Mouse (Mus musculus) midbrain, embryonic 15.5 days (tissue): Measurements from ENCODE around the gene Klkb1. TPM values are rescaled to one million over a fixed set of nuclear protein-coding genes. Genes with fewer than 3 reads are reported as not detected.
"Not testable (repeated sequence)": the region's sequence is repeated elsewhere in the genome, so short reads cannot be mapped to it uniquely, and the experiment has no call there.

Experiments
- ATAC-seq: fragments of 200-750 bp; cut with Nextera tagmentation; replicated peaks from 2 replicates; pipeline ENCODE4 v1.8.0; 2017; ENCODE audit warnings: moderate TSS enrichment
- H3K27ac ChIP-seq: fragments of 300-500 bp; sonication (generic); 2 replicates; pipeline ENCODE4 v1.5.1; 2015; ENCODE audit warnings: mild to moderate bottlenecking, inconsistent platforms
- H3K27me3 ChIP-seq: fragments of 300-500 bp; sonication (generic); replicated peaks from 2 replicates; pipeline ENCODE4 v1.6.1; 2015; ENCODE audit warnings: inconsistent platforms
- H3K36me3 ChIP-seq: fragments of 300-500 bp; sonication (generic); replicated peaks from 2 replicates; pipeline ENCODE4 v1.6.1; 2015; ENCODE audit warnings: inconsistent platforms
- H3K4me1 ChIP-seq: fragments of 300-500 bp; sonication (generic); 2 replicates; pipeline ENCODE4 v1.6.1; 2015; ENCODE audit warnings: inconsistent platforms
- H3K4me2 ChIP-seq: fragments of 300-500 bp; sonication (generic); 2 replicates; pipeline ENCODE4 v1.6.1; 2015; ENCODE audit warnings: inconsistent platforms, mild to moderate bottlenecking, moderate library complexity
- H3K4me3 ChIP-seq: fragments of 300-500 bp; sonication (generic); 2 replicates; pipeline ENCODE4 v1.5.1; 2015; ENCODE audit warnings: mild to moderate bottlenecking, inconsistent platforms
- H3K9ac ChIP-seq: fragments of 300-500 bp; sonication (generic); 2 replicates; pipeline ENCODE4 v1.6.1; 2015; ENCODE audit warnings: mild to moderate bottlenecking, inconsistent platforms
- H3K9me3 ChIP-seq: fragments of 300-500 bp; sonication (generic); 2 replicates; pipeline ENCODE4 v1.6.1; 2016; ENCODE audit warnings: inconsistent platforms
- WGBS: fragments of 180-500 bp; shearing (Covaris S2); methylation state at CpG from one replicate; pipeline ENCODE4 v1.1.7; 2015; ENCODE audit warnings: mixed read lengths; 5-methylcytosine and 5-hydroxymethylcytosine counted together
- polyA plus RNA-seq: library from polyadenylated mRNA; unstranded; fragments of >200 nt; fragmentation: Nextera tagmentation; extraction: Ambion mirVana; gene quantifications from 2 replicates; pipeline ENCODE4 v1.2.1, GENCODE M21; 2015

The Klkb1 gene
- 0.03 TPM in 1 of 2 replicates, not detected in the other for polyA plus RNA-seq

GRCm38 (mm10) chr8:45294687-45295086, at the start of gene Klkb1:
Gene Klkb1, minus strand, starts transcription at chr8:45294859.
- H3K4me3 ChIP-seq: no peak within 1 kb of the TSS
- no peak within 1 kb of the TSS for H3K4me2 ChIP-seq
- no peaks in the 10 kb centered on the region for H3K36me3 ChIP-seq
- whole genome bisulfite sequencing: 92% methylated on average over 7 of the region's 7 CpGs
- H3K9me3 ChIP-seq: no peaks in the 10 kb centered on the region
- no peaks in the 10 kb centered on the region for H3K27me3 ChIP-seq
- no peak within 1 kb of the TSS for H3K9ac ChIP-seq
- H3K27ac ChIP-seq: no peak within 1 kb of the TSS
- no peak for ATAC-seq
- H3K4me1 ChIP-seq: no peaks in the 10 kb centered on the region

GRCm38 (mm10) chr8:45344298-45344697, 49.6 kb upstream of the Klkb1 start:
- H3K9ac ChIP-seq: no peak overlapping the region
- no peaks in the 10 kb centered on the region for H3K9me3 ChIP-seq
- no peak overlapping the region for H3K4me3 ChIP-seq
- no peak for ATAC-seq
- no peaks in the 10 kb centered on the region for H3K27me3 ChIP-seq
- H3K4me1 ChIP-seq: no peaks in the 10 kb centered on the region
- H3K4me2 ChIP-seq: no peak overlapping the region
- no peaks in the 10 kb centered on the region for H3K36me3 ChIP-seq
- 93% methylated on average over 8 of the region's 8 CpGs for WGBS
- no peak overlapping the region for H3K27ac ChIP-seq

GRCm38 (mm10) chr8:45341630-45342628, 47.3 kb upstream of the Klkb1 start:
- H3K9ac ChIP-seq: no peak overlapping the region
- no peaks in the 10 kb centered on the region for H3K27me3 ChIP-seq
- no peaks in the 10 kb centered on the region for H3K4me1 ChIP-seq
- no peaks in the 10 kb centered on the region for H3K9me3 ChIP-seq
- ATAC-seq: no peak
- H3K27ac ChIP-seq: no peak overlapping the region
- H3K4me3 ChIP-seq: no peak overlapping the region
- H3K4me2 ChIP-seq: no peak overlapping the region
- no peaks in the 10 kb centered on the region for H3K36me3 ChIP-seq
- WGBS: 85% methylated on average over 12 of the region's 12 CpGs

- WGBS: 2% methylated on average over 8 of the region's 8 CpGs
- ATAC-seq: peak; percentile 57; the same call in 1 of the 2 replicates
Measured at GRCm38 (mm10) chr8:45333493-45333892, 38.8 kb upstream of the Klkb1 start.

GRCm38 (mm10) chr8:45332685-45333409, 38.2 kb upstream of the Klkb1 start, which contains the start of gene Cyp4v3:
Gene Cyp4v3, minus strand, starts transcription at chr8:45333216.
- Histone ChIP-seq H3K4me1 (peaks cover 4% of the 10 kb centered on the region), H3K4me3 (peak within 1 kb of the TSS; percentile 54), H3K9ac (peak within 1 kb of the TSS; percentile 37), H3K9me3 (no peaks in the 10 kb centered on the region), H3K27me3 (0 out of 2 replicates have a peak, but pooled peaks cover 8% of the 10 kb centered on the region), H3K27ac (no peak within 1 kb of the TSS), H3K4me2 (peak within 1 kb of the TSS; percentile 80), H3K36me3 (no peaks in the 10 kb centered on the region)
- peak; percentile 68 for ATAC-seq
- under 1% methylated on average over 44 of the region's 44 CpGs for WGBS

More at GRCm38 (mm10) chr8:45333493-45333892, 38.8 kb upstream of the Klkb1 start:
- Histone ChIP-seq H3K4me2 (peak overlapping the region; percentile 80), H3K27ac (no peak overlapping the region), H3K9ac (no peak overlapping the region), H3K4me3 (peak overlapping the region; percentile 54), H3K27me3 (0 out of 2 replicates have a peak, but pooled peaks cover 8% of the 10 kb centered on the region), H3K36me3 (no peaks in the 10 kb centered on the region), H3K4me1 (peaks cover 4% of the 10 kb centered on the region), H3K9me3 (no peaks in the 10 kb centered on the region)

GRCm38 (mm10) chr8:45330856-45331255, 36.2 kb upstream of the Klkb1 start:
- no peak overlapping the region for H3K27ac ChIP-seq
- H3K4me2 ChIP-seq: no peak overlapping the region
- peaks cover 4% of the 10 kb centered on the region for H3K4me1 ChIP-seq
- no peak overlapping the region for H3K9ac ChIP-seq
- 0 out of 2 replicates have a peak, but pooled peaks cover 8% of the 10 kb centered on the region for H3K27me3 ChIP-seq
- no peak overlapping the region for H3K4me3 ChIP-seq
- ATAC-seq: no peak
- H3K36me3 ChIP-seq: no peaks in the 10 kb centered on the region
- H3K9me3 ChIP-seq: no peaks in the 10 kb centered on the region
- WGBS: 76% methylated on average over 3 of the region's 3 CpGs

- Histone ChIP-seq H3K4me2 (no peak overlapping the region), H3K9me3 (no peaks in the 10 kb centered on the region), H3K9ac (no peak overlapping the region), H3K4me3 (no peak overlapping the region), H3K36me3 (no peaks in the 10 kb centered on the region), H3K27ac (no peak overlapping the region), H3K4me1 (peaks cover 4% of the 10 kb centered on the region), H3K27me3 (0 out of 2 replicates have a peak, but pooled peaks cover 8% of the 10 kb centered on the region)
- WGBS: 92% methylated on average over 6 of the region's 6 CpGs
- no peak for ATAC-seq
Measured at GRCm38 (mm10) chr8:45329206-45329980, 34.7 kb upstream of the Klkb1 start.

- not testable (repeated sequence) for H3K9ac ChIP-seq, H3K4me3 ChIP-seq, H3K27me3 ChIP-seq, H3K27ac ChIP-seq, H3K4me1 ChIP-seq, H3K9me3 ChIP-seq, ATAC-seq, H3K4me2 ChIP-seq, H3K36me3 ChIP-seq
Measured at GRCm38 (mm10) chr8:45327076-45327475, 32.4 kb upstream of the Klkb1 start.

- H3K4me3 ChIP-seq: no peak overlapping the region
Measured at GRCm38 (mm10) chr8:45324151-45324550, 29.5 kb upstream of the Klkb1 start.

GRCm38 (mm10) chr8:45321365-45321764, 26.7 kb upstream of the Klkb1 start:
- H3K27me3 ChIP-seq: no peaks in the 10 kb centered on the region
- no peaks in the 10 kb centered on the region for H3K36me3 ChIP-seq
- no peak overlapping the region for H3K4me3 ChIP-seq
- WGBS: 88% methylated on average over 2 of the region's 2 CpGs
- no peak overlapping the region for H3K4me2 ChIP-seq
- ATAC-seq: no peak
- no peak overlapping the region for H3K9ac ChIP-seq
- H3K4me1 ChIP-seq: no peaks in the 10 kb centered on the region
- H3K27ac ChIP-seq: no peak overlapping the region
- no peaks in the 10 kb centered on the region for H3K9me3 ChIP-seq

More at GRCm38 (mm10) chr8:45324151-45324550, 29.5 kb upstream of the Klkb1 start:
- Histone ChIP-seq H3K27me3 (no peaks in the 10 kb centered on the region), H3K4me1 (no peaks in the 10 kb centered on the region), H3K4me2 (no peak overlapping the region), H3K36me3 (no peaks in the 10 kb centered on the region), H3K27ac (no peak overlapping the region), H3K9me3 (no peaks in the 10 kb centered on the region), H3K9ac (no peak overlapping the region)
- no peak for ATAC-seq
- WGBS: 87% methylated on average over 4 of the region's 4 CpGs

GRCm38 (mm10) chr8:45320930-45321329, 26.3 kb upstream of the Klkb1 start:
- Histone ChIP-seq H3K4me3 (no peak overlapping the region), H3K36me3 (no peaks in the 10 kb centered on the region), H3K4me1 (no peaks in the 10 kb centered on the region), H3K9me3 (no peaks in the 10 kb centered on the region), H3K4me2 (no peak overlapping the region), H3K27ac (no peak overlapping the region), H3K9ac (no peak overlapping the region), H3K27me3 (no peaks in the 10 kb centered on the region)
- WGBS: 85% methylated on average over 1 of the region's 1 CpGs
- ATAC-seq: no peak
